Mouse (Mus musculus): ENCODE data around the gene Gch1. TPM values are rescaled to one million over a fixed set of nuclear protein-coding genes. Genes with fewer than 3 reads are reported as not detected.

Gene Gch1
- polyA plus RNA-seq, 1 experiment from 2014 or later = 6.8 TPM

DNA sequence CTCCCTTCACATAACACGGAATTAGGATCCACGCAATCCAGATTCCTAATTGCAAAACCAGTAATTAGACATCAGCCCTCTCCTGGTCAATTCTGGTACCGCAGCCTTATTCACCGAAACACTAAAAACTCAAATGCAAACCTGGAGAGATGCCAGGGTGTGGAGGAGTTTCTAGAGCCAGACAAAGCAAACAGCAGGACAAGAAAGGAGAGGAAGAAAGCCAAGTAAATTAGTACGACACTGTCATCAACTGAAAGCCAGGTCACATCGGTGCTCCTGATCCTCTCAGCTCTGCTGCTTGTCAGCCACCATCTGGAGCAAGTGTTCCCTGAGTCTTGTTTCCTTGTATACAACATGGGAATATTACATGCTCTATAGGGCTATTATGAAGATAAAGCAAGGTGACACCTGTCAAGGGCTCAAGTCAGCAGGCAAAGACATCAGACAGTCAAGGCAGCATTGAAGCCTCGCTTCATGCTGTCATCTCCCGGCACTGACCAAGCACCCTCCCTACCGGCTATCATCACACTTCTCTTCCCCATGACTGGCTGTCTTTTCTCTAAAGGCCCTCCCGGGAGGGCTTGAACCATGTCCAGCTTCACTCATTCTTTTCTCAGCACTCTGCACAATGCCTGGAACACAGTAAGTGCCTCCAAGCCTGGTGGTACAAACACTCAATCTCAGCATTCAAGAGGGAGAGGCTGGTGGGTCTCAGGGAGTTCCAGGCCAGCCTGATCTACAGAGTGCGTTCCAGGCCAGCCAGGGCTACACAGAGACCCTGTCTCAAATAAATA, 7.5 kb downstream of the Gch1 start:
- Histone ChIP-seq H3K4me2 (no peak overlapping the region), H3K27me3 (replicated peaks) (no peaks in the 10 kb centered on the region), H3K4me1 (replicated peaks) (peaks cover 4% of the 10 kb centered on the region; the same call in 1 of the 2 replicates), H3K9ac (no peak overlapping the region), H3K27ac (ENCODE audit: poor library complexity, severe bottlenecking) (no peak overlapping the region), H3K9me3 (replicated peaks) (no peaks in the 10 kb centered on the region), H3K36me3 (no peaks in the 10 kb centered on the region), H3K4me3 (no peak overlapping the region)
- 58% methylated on average over 11 of the region's 11 CpGs for WGBS
- no peak; the same call in 1 of the 2 replicates for ATAC-seq (ENCODE audit: insufficient number of reproducible peaks, low FRiP score)

DNA sequence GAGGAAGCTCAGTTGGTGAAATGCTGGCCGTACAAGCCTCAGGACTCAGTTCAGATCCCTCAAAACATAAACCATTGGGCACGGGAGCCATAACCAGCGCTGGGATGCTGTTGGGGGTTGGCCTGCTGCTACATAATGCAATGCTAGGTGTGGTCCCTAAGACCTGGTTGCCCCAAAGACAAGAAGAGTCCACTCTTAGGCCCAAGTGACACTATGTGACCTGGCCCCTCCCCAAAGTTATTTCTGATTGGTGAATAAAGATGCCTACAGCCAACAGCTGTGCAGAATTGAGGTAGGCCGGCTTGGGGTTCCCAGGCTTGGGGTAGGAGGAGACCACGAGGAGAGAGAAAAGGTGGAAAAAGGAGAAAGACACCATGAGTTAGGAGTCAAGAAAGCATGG, 10.4 kb downstream of the Gch1 start:
- Histone ChIP-seq H3K4me3 (no peak overlapping the region), H3K9me3 (replicated peaks) (no peaks in the 10 kb centered on the region), H3K27me3 (replicated peaks) (0 out of 2 replicates have a peak, but pooled peaks cover 9% of the 10 kb centered on the region), H3K4me1 (replicated peaks) (peaks cover 4% of the 10 kb centered on the region; the same call in 1 of the 2 replicates), H3K27ac (ENCODE audit: poor library complexity, severe bottlenecking) (no peak overlapping the region), H3K36me3 (no peaks in the 10 kb centered on the region), H3K4me2 (no peak overlapping the region), H3K9ac (no peak overlapping the region)
- no peak for ATAC-seq (ENCODE audit: insufficient number of reproducible peaks, low FRiP score)
- 86% methylated on average over 5 of the region's 5 CpGs for WGBS

- H3K27me3 ChIP-seq (replicated peaks) = 0 out of 2 replicates have a peak, but pooled peaks cover 9% of the 10 kb centered on the region
- no peaks in the 10 kb centered on the region for H3K36me3 ChIP-seq
- H3K9ac ChIP-seq = no peak overlapping the region
- no peaks in the 10 kb centered on the region for H3K9me3 ChIP-seq (replicated peaks)
- no peak overlapping the region for H3K4me3 ChIP-seq
- no peak overlapping the region for H3K27ac ChIP-seq (ENCODE audit: poor library complexity, severe bottlenecking)
- H3K4me2 ChIP-seq = no peak overlapping the region
- ATAC-seq (ENCODE audit: insufficient number of reproducible peaks, low FRiP score) = no peak
- 59% methylated on average over 13 of the region's 13 CpGs for WGBS
- H3K4me1 ChIP-seq (replicated peaks) = peaks cover 4% of the 10 kb centered on the region; the same call in 1 of the 2 replicates
Measured at GRCm38 (mm10) chr14:47177846-47178414, 11.3 kb downstream of the Gch1 start.

DNA sequence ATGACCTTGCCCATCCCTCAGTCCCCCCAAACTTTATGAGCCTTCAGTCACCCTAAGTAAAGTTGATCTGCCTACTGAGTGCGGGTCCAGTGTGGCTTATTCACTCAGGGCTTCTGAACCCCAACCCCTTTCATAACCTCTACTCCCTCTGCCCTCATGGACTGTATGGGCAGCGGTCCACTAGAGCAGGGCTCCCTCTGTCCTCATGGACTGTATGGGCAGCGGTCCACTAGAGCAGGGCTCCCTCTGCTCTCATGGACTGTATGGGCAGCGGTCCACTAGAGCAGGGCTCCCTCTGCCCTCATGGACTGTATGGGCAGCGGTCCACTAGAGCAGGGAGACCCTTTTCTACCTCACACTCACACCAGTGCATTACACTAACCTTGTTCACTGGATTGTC, 13.0 kb downstream of the Gch1 start:
- WGBS = 91% methylated on average over 5 of the region's 5 CpGs
- Histone ChIP-seq H3K27me3 (replicated peaks) (0 out of 2 replicates have a peak, but pooled peaks cover 9% of the 10 kb centered on the region), H3K36me3 (no peaks in the 10 kb centered on the region), H3K9ac (no peak overlapping the region), H3K4me1 (replicated peaks) (peaks cover 4% of the 10 kb centered on the region; the same call in 1 of the 2 replicates), H3K4me3 (no peak overlapping the region), H3K9me3 (replicated peaks) (no peaks in the 10 kb centered on the region), H3K27ac (ENCODE audit: poor library complexity, severe bottlenecking) (no peak overlapping the region), H3K4me2 (no peak overlapping the region)
- ATAC-seq (ENCODE audit: insufficient number of reproducible peaks, low FRiP score) = no peak

DNA sequence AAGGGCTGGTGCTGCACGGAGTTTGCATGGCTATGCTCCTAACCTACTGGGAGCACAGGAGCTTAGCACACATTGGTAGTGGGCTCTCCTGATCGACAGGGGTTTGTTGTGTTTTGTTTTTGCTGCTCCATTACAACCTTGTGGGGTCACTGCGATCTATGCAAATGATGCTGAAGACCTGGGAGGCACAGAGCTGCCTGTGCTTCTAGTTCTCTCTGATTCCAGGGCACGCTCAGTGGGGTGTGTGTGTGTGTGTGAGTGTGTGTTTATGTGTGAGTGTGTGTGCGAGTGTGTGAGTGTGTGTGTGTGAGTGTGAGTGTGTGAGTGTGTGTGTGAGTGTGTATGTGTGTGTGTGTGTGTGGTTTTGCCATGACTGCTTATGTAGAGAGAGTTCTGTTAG, 14.1 kb downstream of the Gch1 start:
- peaks cover 8% of the 10 kb centered on the region for H3K4me1 ChIP-seq (replicated peaks)
- H3K4me2 ChIP-seq = no peak overlapping the region
- H3K9ac ChIP-seq = no peak overlapping the region
- no peak overlapping the region for H3K27ac ChIP-seq (ENCODE audit: poor library complexity, severe bottlenecking)
- H3K27me3 ChIP-seq (replicated peaks) = 0 out of 2 replicates have a peak, but pooled peaks cover 9% of the 10 kb centered on the region
- no peak overlapping the region for H3K4me3 ChIP-seq
- WGBS = 76% methylated on average over 5 of the region's 5 CpGs
- no peak for ATAC-seq (ENCODE audit: insufficient number of reproducible peaks, low FRiP score)
- no peaks in the 10 kb centered on the region for H3K9me3 ChIP-seq (replicated peaks)
- no peaks in the 10 kb centered on the region for H3K36me3 ChIP-seq

DNA sequence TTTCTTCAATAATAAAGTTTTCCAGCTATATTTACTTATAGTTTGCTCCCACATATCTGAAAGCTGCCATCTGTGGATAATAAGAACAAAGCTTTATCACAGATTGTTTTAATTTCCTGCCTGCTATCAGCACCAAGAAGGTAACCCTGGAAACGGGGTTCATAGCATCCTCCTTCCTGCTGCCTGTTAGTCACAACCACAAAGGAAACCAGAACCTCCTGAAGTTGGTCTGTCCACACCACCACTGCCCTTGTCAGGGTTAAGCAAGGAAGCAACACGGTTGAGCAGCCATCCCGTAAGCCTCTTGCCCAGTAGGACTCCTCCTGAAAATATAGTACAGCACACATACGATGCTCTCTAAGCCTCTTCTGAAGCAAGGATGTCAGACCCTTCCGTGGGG, 17.1 kb downstream of the Gch1 start:
- Histone ChIP-seq H3K36me3 (no peaks in the 10 kb centered on the region), H3K4me1 (replicated peaks) (peaks cover 12% of the 10 kb centered on the region), H3K4me2 (no peak overlapping the region), H3K4me3 (no peak overlapping the region), H3K9ac (no peak overlapping the region), H3K27me3 (replicated peaks) (0 out of 2 replicates have a peak, but pooled peaks cover 9% of the 10 kb centered on the region), H3K27ac (ENCODE audit: poor library complexity, severe bottlenecking) (no peak overlapping the region), H3K9me3 (replicated peaks) (no peaks in the 10 kb centered on the region)
- WGBS = 74% methylated on average over 5 of the region's 5 CpGs
- no peak for ATAC-seq (ENCODE audit: insufficient number of reproducible peaks, low FRiP score)

DNA sequence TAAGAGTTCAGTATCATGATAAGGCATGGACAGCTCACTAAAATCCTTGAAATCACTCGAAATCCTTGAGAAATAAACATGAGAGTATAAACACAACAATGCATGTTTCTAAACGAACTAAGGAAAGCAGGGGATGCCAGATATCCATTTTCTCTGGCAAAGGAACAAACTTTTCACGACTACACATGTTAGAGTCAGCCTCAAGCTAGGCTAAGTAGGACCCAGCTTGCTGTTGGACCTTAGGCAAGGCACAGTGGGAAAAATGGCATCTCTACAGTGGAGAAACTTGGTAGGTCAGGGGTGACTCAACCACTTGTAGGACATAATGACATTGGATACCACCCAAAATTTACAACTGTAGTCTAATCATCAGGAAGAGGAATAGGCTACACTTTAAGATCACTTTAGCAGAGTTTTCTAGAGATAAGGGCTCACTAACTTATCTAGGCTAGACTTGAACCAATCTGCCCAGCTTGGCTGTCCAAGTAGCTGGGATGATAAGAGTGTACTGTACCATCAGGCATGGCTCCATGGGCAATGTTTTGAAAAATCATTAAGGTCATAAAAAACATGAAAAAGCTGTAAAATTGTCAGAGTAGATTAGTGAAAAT, 18.6 kb downstream of the Gch1 start:
- H3K9me3 ChIP-seq (replicated peaks) = no peaks in the 10 kb centered on the region
- H3K27ac ChIP-seq (ENCODE audit: poor library complexity, severe bottlenecking) = no peak overlapping the region
- H3K4me1 ChIP-seq (replicated peaks) = peaks cover 12% of the 10 kb centered on the region
- ATAC-seq (ENCODE audit: insufficient number of reproducible peaks, low FRiP score) = no peak
- 0 out of 2 replicates have a peak, but pooled peaks cover 5% of the 10 kb centered on the region for H3K27me3 ChIP-seq (replicated peaks)
- H3K4me2 ChIP-seq = no peak overlapping the region
- H3K9ac ChIP-seq = no peak overlapping the region
- 61% methylated on average over 3 of the region's 3 CpGs for WGBS
- H3K36me3 ChIP-seq = no peaks in the 10 kb centered on the region
- H3K4me3 ChIP-seq = no peak overlapping the region

DNA sequence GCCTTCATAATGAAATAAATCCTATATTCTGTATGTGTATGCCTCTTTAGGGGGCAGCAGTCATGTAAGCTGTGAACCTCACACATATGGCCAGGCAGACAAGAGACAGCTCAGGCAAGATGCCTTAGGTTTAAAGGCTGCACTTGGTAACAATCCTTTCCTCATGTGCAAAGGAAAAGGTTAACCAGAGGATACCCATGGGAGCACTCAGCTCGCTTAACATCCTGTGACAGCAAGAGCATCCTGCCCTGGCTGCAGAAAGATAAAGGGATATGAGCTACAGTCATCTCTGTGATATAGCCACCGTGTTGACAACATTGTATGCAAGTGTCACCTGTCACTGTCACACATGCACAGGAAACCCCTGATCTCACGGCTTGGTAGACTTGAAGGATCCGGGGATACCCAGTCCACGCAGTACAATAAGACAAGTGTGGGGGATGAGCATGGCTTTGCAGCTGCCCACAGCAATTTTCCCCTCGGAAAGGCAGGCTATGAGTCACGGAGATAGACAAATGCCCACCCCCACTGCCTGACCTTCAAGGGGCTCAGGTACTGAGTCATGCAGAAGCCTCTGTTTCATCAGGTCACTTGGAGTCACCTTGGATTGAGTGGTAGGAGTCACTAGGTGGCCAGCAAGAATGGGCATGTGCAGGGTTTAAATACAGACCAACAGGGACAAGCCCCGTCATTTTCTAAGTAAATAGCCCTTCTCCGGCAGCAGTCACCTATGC, 19.4 kb downstream of the Gch1 start:
- Histone ChIP-seq H3K9me3 (replicated peaks) (no peaks in the 10 kb centered on the region), H3K4me2 (no peak overlapping the region), H3K9ac (no peak overlapping the region), H3K27ac (ENCODE audit: poor library complexity, severe bottlenecking) (no peak overlapping the region), H3K4me3 (no peak overlapping the region), H3K27me3 (replicated peaks) (0 out of 2 replicates have a peak, but pooled peaks cover under 1% of the 10 kb centered on the region), H3K4me1 (replicated peaks) (peaks cover 12% of the 10 kb centered on the region), H3K36me3 (no peaks in the 10 kb centered on the region)
- no peak for ATAC-seq (ENCODE audit: insufficient number of reproducible peaks, low FRiP score)
- WGBS = 42% methylated on average over 9 of the region's 9 CpGs

- Histone ChIP-seq H3K9ac (no peak overlapping the region), H3K36me3 (no peaks in the 10 kb centered on the region), H3K4me2 (no peak overlapping the region), H3K27ac (ENCODE audit: poor library complexity, severe bottlenecking) (no peak overlapping the region), H3K9me3 (replicated peaks) (no peaks in the 10 kb centered on the region), H3K27me3 (replicated peaks) (no peaks in the 10 kb centered on the region), H3K4me1 (replicated peaks) (peaks cover 11% of the 10 kb centered on the region), H3K4me3 (no peak overlapping the region)
- 82% methylated on average over 5 of the region's 5 CpGs for WGBS
- ATAC-seq (ENCODE audit: insufficient number of reproducible peaks, low FRiP score) = no peak
Measured at GRCm38 (mm10) chr14:47165741-47166140, 23.5 kb downstream of the Gch1 start.

DNA sequence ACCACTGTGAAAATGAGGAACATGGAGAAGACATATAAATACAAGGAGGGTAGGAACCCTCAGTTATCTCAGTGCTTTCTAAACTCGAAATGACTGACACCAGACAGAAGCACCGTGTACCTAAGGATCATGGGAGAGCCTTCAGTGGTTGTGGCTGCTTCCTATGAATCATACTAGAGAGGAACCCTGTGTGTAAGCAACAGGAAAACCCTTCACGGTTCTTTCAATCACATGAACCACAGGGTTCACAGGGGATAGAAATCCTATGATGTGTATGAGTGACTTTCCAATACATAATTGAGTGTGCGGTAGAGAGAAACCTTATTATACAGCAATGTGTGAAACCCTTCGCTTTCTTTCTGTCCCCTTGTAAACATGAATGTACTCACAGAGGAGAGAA, 24.1 kb downstream of the Gch1 start:
- no peaks in the 10 kb centered on the region for H3K36me3 ChIP-seq
- peaks cover 11% of the 10 kb centered on the region for H3K4me1 ChIP-seq (replicated peaks)
- H3K9me3 ChIP-seq (replicated peaks) = no peaks in the 10 kb centered on the region
- no peak for ATAC-seq (ENCODE audit: insufficient number of reproducible peaks, low FRiP score)
- no peak overlapping the region for H3K4me3 ChIP-seq
- H3K9ac ChIP-seq = no peak overlapping the region
- H3K27me3 ChIP-seq (replicated peaks) = no peaks in the 10 kb centered on the region
- no peak overlapping the region for H3K27ac ChIP-seq (ENCODE audit: poor library complexity, severe bottlenecking)
- H3K4me2 ChIP-seq = no peak overlapping the region
- WGBS = 79% methylated on average over 5 of the region's 5 CpGs
